Mouse (Mus musculus) urinary bladder, postnatal 4 days (tissue): ENCODE data around the gene Oit1.

ENCODE experiments used
- DNase-seq, 2 experiments: peaks; one replicate each; pipeline ENCODE4 v3.0.0; 2021 to 2022; ENCODE audit warnings: low spot score in 2 of 2

Oit1 gene

GRCm38 (mm10) chr14:8335947-8336346 lies 42.6 kb downstream of the Oit1 start:
- DNase-seq: no peak

GRCm38 (mm10) chr14:8334511-8334910 lies 44.0 kb downstream of the Oit1 start:
- no peak for DNase-seq

- DNase-seq: no peak
Observed at GRCm38 (mm10) chr14:8332314-8333252, 46.0 kb downstream of the Oit1 start.

- DNase-seq: no peak
Observed at GRCm38 (mm10) chr14:8331307-8331905, 47.1 kb downstream of the Oit1 start.

GRCm38 (mm10) chr14:8330390-8330789 lies 48.2 kb downstream of the Oit1 start:
- DNase-seq: no peak

GRCm38 (mm10) chr14:8329552-8329951 lies 49.0 kb downstream of the Oit1 start:
- no peak for DNase-seq

- DNase-seq: no peak
Observed at GRCm38 (mm10) chr14:8327371-8327770, 51.2 kb downstream of the Oit1 start.

GRCm38 (mm10) chr14:8326961-8327360 lies 51.6 kb downstream of the Oit1 start:
- no peak for DNase-seq

GRCm38 (mm10) chr14:8325746-8326145 lies 52.8 kb downstream of the Oit1 start:
- DNase-seq: no peak

GRCm38 (mm10) chr14:8320528-8320927 lies 58.0 kb downstream of the Oit1 start:
- DNase-seq: no peak

- no peak for DNase-seq
Observed at GRCm38 (mm10) chr14:8317194-8318097, 61.1 kb downstream of the Oit1 start, which contains the start of gene Fam107a. Fam107a (minus strand) TSS chr14:8318023.

- DNase-seq: no peak
Observed at GRCm38 (mm10) chr14:8316366-8317193, 62.0 kb downstream of the Oit1 start.

- no peak for DNase-seq
Observed at GRCm38 (mm10) chr14:8315169-8315568, 63.4 kb downstream of the Oit1 start.

GRCm38 (mm10) chr14:8314536-8314935 lies 64.0 kb downstream of the Oit1 start:
- DNase-seq: no peak

- DNase-seq: no peak
Observed at GRCm38 (mm10) chr14:8313877-8314276, 64.7 kb downstream of the Oit1 start.

- no peak for DNase-seq
Observed at GRCm38 (mm10) chr14:8309621-8310141, 68.9 kb downstream of the Oit1 start.

- DNase-seq: no peak
Observed at GRCm38 (mm10) chr14:8308650-8309049, 69.9 kb downstream of the Oit1 start.

- no peak for DNase-seq
Observed at GRCm38 (mm10) chr14:8306884-8307283, 71.7 kb downstream of the Oit1 start.

- no peak for DNase-seq
Observed at GRCm38 (mm10) chr14:8305014-8305413, 73.5 kb downstream of the Oit1 start.

GRCm38 (mm10) chr14:8304082-8304481 lies 74.5 kb downstream of the Oit1 start:
- no peak for DNase-seq

GRCm38 (mm10) chr14:8302687-8303086 lies 75.9 kb downstream of the Oit1 start:
- no peak for DNase-seq
